Mouse (Mus musculus): ENCODE data around the gene Gm19965. TPM values are rescaled to one million over a fixed set of nuclear protein-coding genes. Genes with fewer than 3 reads are reported as not detected.

Gm19965 gene
- not detected for total RNA-seq (2021)
- polyA plus RNA-seq (2012; rRNA removed) = not detected in 2 replicates
- long read RNA-seq = 0 reads

- no peaks in the 10 kb centered on the region for H3K79me2 ChIP-seq (replicated peaks; ENCODE audit: control insufficient read depth, insufficient read depth, low read length)
- H3K36me3 ChIP-seq (ENCODE audit: control insufficient read depth, insufficient read depth, low read length) = no peaks in the 10 kb centered on the region
- intact Hi-C loops (cut with DNase I) = no loop called here
- H3K4me3 ChIP-seq = no peak within 1 kb of the TSS
- 48% methylated on average over 3 of the region's 3 CpGs for WGBS
- no peak for DNase-seq
- no peak for TF ChIP-seq CTCF (IDR thresholded peaks at IDR 0.05)
- no peak for TF ChIP-seq POLR2A (IDR thresholded peaks at IDR 0.05; ENCODE audit: insufficient read depth, low read depth, low read length)
- no peak for TF ChIP-seq EP300 (IDR thresholded peaks at IDR 0.05; ENCODE audit: insufficient read depth, low read depth, low read length)
- no peaks in the 10 kb centered on the region for H3K27me3 ChIP-seq (ENCODE audit: control insufficient read depth, insufficient read depth, low read length)
- H3K27ac ChIP-seq = no peak within 1 kb of the TSS
- H3K9ac ChIP-seq (ENCODE audit: low read depth, low read length) = no peak within 1 kb of the TSS
- no peaks in the 10 kb centered on the region for H3K4me1 ChIP-seq (ENCODE audit: control insufficient read depth, insufficient read depth, low read length)
Observed at GRCm38 (mm10) chr1:116802683-116803082, at the start of gene Gm19965. Gene Gm19965, plus strand, starts transcription at chr1:116802983.

- intact Hi-C loops (cut with DNase I) = no loop called here
- 90% methylated on average over 8 of the region's 8 CpGs for WGBS
- H3K27me3 ChIP-seq (ENCODE audit: control insufficient read depth, insufficient read depth, low read length) = no peaks in the 10 kb centered on the region
Observed at GRCm38 (mm10) chr1:116782471-116782989, 20.3 kb upstream of the Gm19965 start.

More at GRCm38 (mm10) chr1:116782471-116782989, 20.3 kb upstream of the Gm19965 start:
- no peak for DNase-seq
- H3K4me1 ChIP-seq (ENCODE audit: control insufficient read depth, insufficient read depth, low read length) = no peaks in the 10 kb centered on the region
- H3K27ac ChIP-seq = no peak overlapping the region
- TF ChIP-seq POLR2A (IDR thresholded peaks at IDR 0.05; ENCODE audit: insufficient read depth, low read depth, low read length) (no peak), EP300 (IDR thresholded peaks at IDR 0.05; ENCODE audit: insufficient read depth, low read depth, low read length) (no peak), CTCF (IDR thresholded peaks at IDR 0.05) (no peak)
- H3K36me3 ChIP-seq (ENCODE audit: control insufficient read depth, insufficient read depth, low read length) = no peaks in the 10 kb centered on the region
- no peak overlapping the region for H3K9ac ChIP-seq (ENCODE audit: low read depth, low read length)
- no peaks in the 10 kb centered on the region for H3K79me2 ChIP-seq (replicated peaks; ENCODE audit: control insufficient read depth, insufficient read depth, low read length)
- no peak overlapping the region for H3K4me3 ChIP-seq

Data from heart, adult 2 months (tissue).